Mouse (Mus musculus) natural killer cell, adult 2 months (primary cell): ENCODE results near the gene Wsb2.

ENCODE experiments used
- DNase-seq, 2 experiments: peaks; one replicate each; pipeline ENCODE4 v3.0.0; 2022; ENCODE audit warnings: low spot score in 2 of 2

Gene Wsb2

GRCm38 (mm10) chr5:117356365-117357128 lies 557 bp upstream of the Wsb2 start:
- no peak for DNase-seq

DNA sequence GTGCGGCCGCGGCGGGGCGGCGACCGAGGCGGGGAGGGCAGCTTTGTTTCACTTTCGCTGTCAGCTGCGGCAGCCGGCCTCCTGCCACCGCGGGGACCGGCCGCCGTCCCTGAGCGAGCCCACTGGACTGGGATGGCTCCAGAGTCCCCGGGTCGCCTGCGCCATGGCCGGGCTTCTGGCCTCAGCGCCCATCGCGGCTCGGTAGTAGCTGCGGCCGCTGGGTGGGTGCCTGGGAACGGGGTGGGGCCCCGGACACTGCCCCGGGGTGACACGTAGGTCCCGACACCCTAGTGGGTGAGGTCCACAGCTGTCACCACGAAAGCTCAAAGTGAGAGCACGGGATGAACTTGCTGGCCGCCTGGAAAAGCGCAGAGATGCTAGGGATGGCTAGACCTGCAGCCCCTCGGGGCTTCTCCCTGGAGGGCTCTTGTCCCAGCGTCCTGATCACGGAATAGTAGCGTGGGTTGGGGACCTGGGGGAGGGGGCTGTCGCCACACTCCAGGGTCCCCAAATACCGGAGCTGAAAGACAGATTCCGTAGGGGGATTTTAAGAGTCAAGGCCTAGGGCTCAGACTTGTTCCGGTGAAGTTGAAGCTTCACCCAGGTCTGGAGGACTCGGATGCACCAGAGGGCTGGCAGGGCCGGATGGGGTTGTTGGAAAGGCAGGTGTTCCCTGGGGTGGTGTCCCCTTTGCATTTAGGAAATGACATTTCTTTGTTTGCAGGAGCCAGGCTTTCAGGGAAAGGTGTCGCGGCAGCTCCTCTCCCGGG lies 559 bp downstream of the Wsb2 start:
- DNase-seq: peak; percentile 12 to 55

GRCm38 (mm10) chr5:117358248-117358630 lies 1.1 kb downstream of the Wsb2 start:
- DNase-seq: no peak

- peak; percentile 38 to 68 for DNase-seq
Observed at GRCm38 (mm10) chr5:117358725-117359124, 1.6 kb downstream of the Wsb2 start.

GRCm38 (mm10) chr5:117359497-117360227 lies 2.6 kb downstream of the Wsb2 start:
- DNase-seq: peak in 1 of 2 experiments; percentile 41

- DNase-seq: no peak
Observed at GRCm38 (mm10) chr5:117360228-117360515, 3.1 kb downstream of the Wsb2 start.

- DNase-seq: no peak
Observed at GRCm38 (mm10) chr5:117360631-117361541, 3.8 kb downstream of the Wsb2 start.

- DNase-seq: no peak
Observed at GRCm38 (mm10) chr5:117361590-117361989, 4.5 kb downstream of the Wsb2 start.

- no peak for DNase-seq
Observed at GRCm38 (mm10) chr5:117363066-117363782, 6.1 kb downstream of the Wsb2 start.

GRCm38 (mm10) chr5:117364821-117365220 lies 7.7 kb downstream of the Wsb2 start:
- DNase-seq: no peak

GRCm38 (mm10) chr5:117365904-117366561 lies 8.9 kb downstream of the Wsb2 start:
- no peak for DNase-seq

- no peak for DNase-seq
Observed at GRCm38 (mm10) chr5:117367206-117367605, 10.1 kb downstream of the Wsb2 start.

- no peak for DNase-seq
Observed at GRCm38 (mm10) chr5:117370592-117370991, 13.5 kb downstream of the Wsb2 start.

- DNase-seq: no peak
Observed at GRCm38 (mm10) chr5:117373418-117373817, 16.3 kb downstream of the Wsb2 start.

GRCm38 (mm10) chr5:117374372-117375049 lies 17.4 kb downstream of the Wsb2 start:
- no peak for DNase-seq

GRCm38 (mm10) chr5:117376331-117376761 lies 19.2 kb downstream of the Wsb2 start:
- no peak for DNase-seq

GRCm38 (mm10) chr5:117377731-117378130 lies 20.6 kb downstream of the Wsb2 start:
- DNase-seq: peak; percentile 21 to 43

DNA sequence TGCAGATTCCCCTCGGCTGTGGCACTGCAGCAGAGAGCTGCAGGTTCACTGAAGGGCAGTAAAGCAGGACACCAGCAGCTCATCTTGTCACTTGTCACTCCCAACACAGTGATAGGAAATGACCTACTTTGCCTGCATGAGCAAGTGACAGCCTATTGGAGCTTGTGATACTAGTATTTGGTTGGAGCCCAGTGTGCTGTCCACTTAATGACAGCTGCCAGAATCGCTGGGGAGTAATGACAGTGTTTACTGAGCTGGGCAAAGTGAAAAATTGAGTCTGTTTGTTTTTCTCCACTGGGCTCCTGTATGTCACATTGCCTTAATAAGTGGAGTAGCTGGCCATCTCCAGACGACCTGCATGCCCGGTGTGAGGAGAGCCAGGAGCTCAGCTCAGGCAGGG lies 23.1 kb downstream of the Wsb2 start:
- DNase-seq: no peak

GRCm38 (mm10) chr5:117381785-117382184 lies 24.7 kb downstream of the Wsb2 start:
- DNase-seq: no peak

GRCm38 (mm10) chr5:117383198-117383597 lies 26.1 kb downstream of the Wsb2 start:
- DNase-seq: no peak
